Mouse (Mus musculus): ENCODE data around the gene Fam126a.
"Not testable (repeated sequence)": the region's sequence is repeated elsewhere in the genome, so short reads cannot be mapped to it uniquely, and the experiment has no call there.

Gene Fam126a

GRCm38 (mm10) chr5:23893864-23894771 is 136.4 kb downstream of the Fam126a start:
- DNase-seq, result peak; percentile 22 to 35

GRCm38 (mm10) chr5:23893156-23893863 is 137.2 kb downstream of the Fam126a start:
- DNase-seq, result peak; percentile 45 to 65

GRCm38 (mm10) chr5:23890734-23891133 is 139.8 kb downstream of the Fam126a start:
- peak; percentile 25 to 71 for DNase-seq

GRCm38 (mm10) chr5:23889461-23889860 is 141.0 kb downstream of the Fam126a start:
- no peak for DNase-seq

GRCm38 (mm10) chr5:23887111-23887510 is 143.4 kb downstream of the Fam126a start:
- DNase-seq, result no peak

- no peak for DNase-seq
These were observed 156.0 kb downstream of the Fam126a start for GRCm38 (mm10) chr5:23874457-23874856.

- DNase-seq, result no peak
These were observed 157.9 kb downstream of the Fam126a start for GRCm38 (mm10) chr5:23872586-23872985.

- not testable (repeated sequence) for DNase-seq
These were observed 159.2 kb downstream of the Fam126a start for GRCm38 (mm10) chr5:23871323-23871722.

GRCm38 (mm10) chr5:23865941-23866340 is 164.5 kb downstream of the Fam126a start:
- no peak for DNase-seq

Measured in cerebellum, postnatal 25 days (tissue).